Comparison of ENCODE assay signal across 8 mouse cellular contexts in genomic region chr10:62549523-62550166, GRCm38 (mm10). TPM values are rescaled to one million over a fixed set of nuclear protein-coding genes. Genes with fewer than 3 reads are reported as not detected.
DNase-seq lines count a peak whose midpoint lies in the region; ATAC-seq and TF ChIP-seq lines count a peak whose summit lies in the region.

No protein-coding gene starts in this region.

- H3K36me3 ChIP-seq in heart, embryonic 11.5 days (ENCODE audit: control insufficient read depth, insufficient read depth, low read length) = no peaks in the 10 kb centered on the region
- no peaks in the 10 kb centered on the region for H3K36me3 ChIP-seq in forebrain, embryonic 14.5 days (ENCODE audit: control insufficient read depth, insufficient read depth, low read length)
- H3K36me3 ChIP-seq in hindbrain, embryonic 16.5 days (ENCODE audit: control insufficient read depth, insufficient read depth, low read length) = 0 out of 2 replicates have a peak, but pooled peaks cover 3% of the 10 kb centered on the region
- no peaks in the 10 kb centered on the region for H3K36me3 ChIP-seq in spleen, adult 2 months (ENCODE audit: control insufficient read depth, insufficient read depth, low read length)

- no peak overlapping the region for H3K4me2 ChIP-seq in heart, embryonic 11.5 days
- no peak overlapping the region for H3K4me2 ChIP-seq in forebrain, embryonic 14.5 days (ENCODE audit: low read length)
- H3K4me2 ChIP-seq in hindbrain, embryonic 16.5 days (ENCODE audit: low read length) = no peak overlapping the region

- no peak for TF ChIP-seq POLR2A in spleen, adult 2 months (IDR thresholded peaks at IDR 0.05; ENCODE audit: low read depth, low read length)

- no peaks in the 10 kb centered on the region for H3K9me3 ChIP-seq in heart, embryonic 11.5 days (replicated peaks; ENCODE audit: control insufficient read depth, low read length)
- no peaks in the 10 kb centered on the region for H3K9me3 ChIP-seq in forebrain, embryonic 14.5 days (replicated peaks; ENCODE audit: control insufficient read depth, low read length)
- no peaks in the 10 kb centered on the region for H3K9me3 ChIP-seq in hindbrain, embryonic 16.5 days (ENCODE audit: control insufficient read depth, low read length)

- no peak overlapping the region for H3K4me3 ChIP-seq in heart, embryonic 11.5 days (ENCODE audit: low read depth, low read length)
- H3K4me3 ChIP-seq in forebrain, embryonic 14.5 days (ENCODE audit: low read depth, low read length) = no peak overlapping the region
- no peak overlapping the region for H3K4me3 ChIP-seq in hindbrain, embryonic 16.5 days (ENCODE audit: low read length)
- no peak overlapping the region for H3K4me3 ChIP-seq in spleen, adult 2 months (ENCODE audit: extremely low read depth, insufficient read depth, insufficient read length)

- H3K9ac ChIP-seq in heart, embryonic 11.5 days (ENCODE audit: low read depth, low read length) = no peak overlapping the region
- no peak overlapping the region for H3K9ac ChIP-seq in forebrain, embryonic 14.5 days (ENCODE audit: low read length)
- no peak overlapping the region for H3K9ac ChIP-seq in hindbrain, embryonic 16.5 days (ENCODE audit: low read depth, low read length)

- 27% methylated on average over 14 of the region's 16 CpGs for WGBS in heart, embryonic 11.5 days (ENCODE audit: insufficient replicate concordance)
- 30% methylated on average over 16 of the region's 16 CpGs for WGBS in forebrain, embryonic 14.5 days
- WGBS in hindbrain, embryonic 16.5 days = 30% methylated on average over 16 of the region's 16 CpGs
- 9% methylated on average over 15 of the region's 16 CpGs for WGBS in spleen, adult 2 months

- no peaks in the 10 kb centered on the region for H3K27me3 ChIP-seq in heart, embryonic 11.5 days (ENCODE audit: control insufficient read depth, insufficient read depth, low read length)
- no peaks in the 10 kb centered on the region for H3K27me3 ChIP-seq in forebrain, embryonic 14.5 days (replicated peaks; ENCODE audit: control insufficient read depth, insufficient read depth, low read length)
- H3K27me3 ChIP-seq in hindbrain, embryonic 16.5 days (replicated peaks; ENCODE audit: control insufficient read depth, insufficient read depth, low read length) = no peaks in the 10 kb centered on the region
- no peaks in the 10 kb centered on the region for H3K27me3 ChIP-seq in spleen, adult 2 months (ENCODE audit: control insufficient read depth, insufficient read depth, low read length)

- peak; percentile 96 for DNase-seq in heart, adult 11 months
- peak; percentile 78 for DNase-seq in c-Kit-positive CD71-positive TER-119-positive erythroid progenitor cells, embryonic 14.5 days (ENCODE audit: low spot score)
- peak; percentile 62 for DNase-seq in forebrain, embryonic 14.5 days (ENCODE audit: low spot score)
- DNase-seq in left cerebral cortex, adult 11 months (ENCODE audit: low spot score) = peak; percentile 35
- peak; percentile 67 to 80 for DNase-seq in spleen, adult 2 months (ENCODE audit: low read depth in 1 of 2, low spot score in 2 of 2)

- peak; percentile 75; the same call in 1 of the 2 replicates for TF ChIP-seq CTCF in spleen, adult 2 months (IDR thresholded peaks at IDR 0.05; ENCODE audit: extremely low read depth, insufficient read depth, insufficient read length, insufficient replicate concordance)

- no peak for ATAC-seq in heart, embryonic 11.5 days (replicated peaks; ENCODE audit: insufficient number of reproducible peaks, low FRiP score, low TSS enrichment)
- peak; percentile 34; the same call in 1 of the 2 replicates for ATAC-seq in forebrain, embryonic 14.5 days
- peak; percentile 42; the same call in 1 of the 2 replicates for ATAC-seq in hindbrain, embryonic 16.5 days
- ATAC-seq in megakaryocyte progenitor cell, adult 5-6 weeks (replicated peaks; ENCODE audit: poor library complexity) = peak; percentile 81

- no peak overlapping the region for H3K27ac ChIP-seq in heart, embryonic 11.5 days (ENCODE audit: low read depth, low read length)
- H3K27ac ChIP-seq in forebrain, embryonic 14.5 days (ENCODE audit: low read depth, low read length) = no peak overlapping the region
- H3K27ac ChIP-seq in hindbrain, embryonic 16.5 days (ENCODE audit: low read depth, low read length) = no peak overlapping the region
- no peak overlapping the region for H3K27ac ChIP-seq in spleen, adult 2 months (ENCODE audit: insufficient read depth, low read length)

- no peaks in the 10 kb centered on the region for H3K4me1 ChIP-seq in heart, embryonic 11.5 days (ENCODE audit: control insufficient read depth, insufficient read depth, low read length)
- H3K4me1 ChIP-seq in forebrain, embryonic 14.5 days (ENCODE audit: control insufficient read depth, insufficient read depth, low read length) = no peaks in the 10 kb centered on the region
- no peaks in the 10 kb centered on the region for H3K4me1 ChIP-seq in hindbrain, embryonic 16.5 days (ENCODE audit: control insufficient read depth, insufficient read depth, low read depth, low read length)
- peaks cover 10% of the 10 kb centered on the region; the same call in 1 of the 2 replicates for H3K4me1 ChIP-seq in spleen, adult 2 months (ENCODE audit: control insufficient read depth, insufficient read depth, insufficient read length)

RNA-seq across cellular contexts. Expression of gene Srgn, which starts 22.4 kb away (rescaled TPM):
- 6.7 and 9.1 TPM in 2 replicates for polyA plus RNA-seq in heart, embryonic 11.5 days (2014; fragmentation: Nextera tagmentation; extraction: Ambion mirVana)
- polyA plus RNA-seq in forebrain, embryonic 14.5 days (2014; fragmentation: Nextera tagmentation; extraction: Ambion mirVana) = 7.5 and 10.3 TPM in 2 replicates
- polyA plus RNA-seq in hindbrain, embryonic 16.5 days (2015; fragmentation: Nextera tagmentation; extraction: Ambion mirVana) = 10.0 and 14.0 TPM in 2 replicates
- 4,537 and 5,213 TPM in 2 replicates for total RNA-seq in megakaryocyte progenitor cell, adult 5-6 weeks (2015)
- total RNA-seq in megakaryocyte progenitor cell, adult 5-6 weeks (2017) = 2,549 and 3,020 TPM in 2 replicates
- polyA plus RNA-seq in spleen, adult 2 months (2012; rRNA removed) = 65.7 and 76.3 TPM in 2 replicates

RNA-seq across cellular contexts. Expression of gene Kif1bp, which starts 28.6 kb away (rescaled TPM):
- polyA plus RNA-seq in heart, embryonic 11.5 days (2014; fragmentation: Nextera tagmentation; extraction: Ambion mirVana) = 31.1 and 34.0 TPM in 2 replicates
- 74.4 and 74.9 TPM in 2 replicates for polyA plus RNA-seq in forebrain, embryonic 14.5 days (2014; fragmentation: Nextera tagmentation; extraction: Ambion mirVana)
- polyA plus RNA-seq in hindbrain, embryonic 16.5 days (2015; fragmentation: Nextera tagmentation; extraction: Ambion mirVana) = 73.2 and 73.6 TPM in 2 replicates
- total RNA-seq in megakaryocyte progenitor cell, adult 5-6 weeks (2015) = 18.7 and 26.5 TPM in 2 replicates
- total RNA-seq in megakaryocyte progenitor cell, adult 5-6 weeks (2017) = 14.8 and 19.4 TPM in 2 replicates
- polyA plus RNA-seq in spleen, adult 2 months (2012; rRNA removed) = 16.8 and 23.5 TPM in 2 replicates

RNA-seq across cellular contexts. Expression of gene Ddx21, which starts 52.4 kb away (rescaled TPM):
- polyA plus RNA-seq in heart, embryonic 11.5 days (2014; fragmentation: Nextera tagmentation; extraction: Ambion mirVana) = 20.8 and 21.4 TPM in 2 replicates
- polyA plus RNA-seq in forebrain, embryonic 14.5 days (2014; fragmentation: Nextera tagmentation; extraction: Ambion mirVana) = 20.6 and 22.5 TPM in 2 replicates
- 10.6 and 13.9 TPM in 2 replicates for polyA plus RNA-seq in hindbrain, embryonic 16.5 days (2015; fragmentation: Nextera tagmentation; extraction: Ambion mirVana)
- total RNA-seq in megakaryocyte progenitor cell, adult 5-6 weeks (2015) = 115 and 119 TPM in 2 replicates
- total RNA-seq in megakaryocyte progenitor cell, adult 5-6 weeks (2017) = 148 and 187 TPM in 2 replicates
- 10.3 and 11.8 TPM in 2 replicates for polyA plus RNA-seq in spleen, adult 2 months (2012; rRNA removed)

Comparison
In these comparisons a context has a peak if more than half of its experiments do, and no peak if none do; other contexts are left out.
1. DNase-seq: peak in every context shown above with its lines; median percentile 96 in heart, adult 11 months; 78 in c-Kit-positive CD71-positive TER-119-positive erythroid progenitor cells, embryonic 14.5 days; 74 in spleen, adult 2 months; 62 in forebrain, embryonic 14.5 days; 35 in left cerebral cortex, adult 11 months.